Mouse (Mus musculus): Measurements from ENCODE around the gene Dkk1. TPM values are rescaled to one million over a fixed set of nuclear protein-coding genes. Genes with fewer than 3 reads are reported as not detected.
"Not testable (repeated sequence)": the region's sequence is repeated elsewhere in the genome, so short reads cannot be mapped to it uniquely, and the experiment has no call there.

Gene Dkk1
- not detected for total RNA-seq (2021)
- long read RNA-seq, experiment 1, result 0 reads
- long read RNA-seq, experiment 2, result 0 reads

DNA sequence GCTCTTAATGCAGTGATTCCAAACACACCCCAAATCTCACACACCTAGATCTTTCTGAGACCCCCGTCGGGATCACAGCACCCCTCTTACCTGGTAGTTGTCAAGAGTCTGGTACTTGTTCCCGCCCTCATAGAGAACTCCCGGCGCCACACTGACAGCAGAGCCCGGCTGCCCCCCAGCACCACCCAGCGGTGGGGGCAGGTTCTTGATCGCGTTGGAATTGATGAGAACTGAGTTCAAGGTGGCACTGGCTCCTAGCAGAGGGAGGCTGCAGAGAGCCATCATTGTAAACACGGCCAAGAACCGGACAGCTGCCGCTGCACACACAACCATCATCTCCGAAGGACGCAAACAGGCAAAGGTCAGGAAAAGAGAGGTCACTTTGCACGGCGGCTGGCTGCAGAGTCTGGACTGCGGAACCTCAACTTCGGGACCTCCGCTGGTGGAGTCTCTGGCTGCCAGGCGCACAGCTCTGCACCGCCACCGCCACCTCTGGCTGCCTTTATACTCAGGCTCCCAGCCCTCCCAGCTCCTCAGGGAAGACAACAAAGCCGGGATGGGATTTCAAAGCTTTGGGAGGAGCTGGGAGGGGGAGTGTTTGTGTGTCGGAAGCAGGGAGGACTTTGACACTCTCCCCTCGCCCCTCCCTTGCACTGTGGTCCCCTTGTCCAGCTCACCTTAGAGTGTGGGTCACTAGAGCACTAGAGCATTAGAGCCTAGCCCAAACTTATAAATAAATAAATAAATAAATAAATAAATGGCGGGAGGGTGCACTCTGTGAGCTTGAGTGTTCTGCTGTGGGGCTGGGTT is at the start of gene Dkk1:
Gene Dkk1 (minus strand): TSS at position 622 of the 810 bp plus-strand sequence.
- no peak for DNase-seq
- intact Hi-C loops (cut with DNase I), result no loop called here

DNA sequence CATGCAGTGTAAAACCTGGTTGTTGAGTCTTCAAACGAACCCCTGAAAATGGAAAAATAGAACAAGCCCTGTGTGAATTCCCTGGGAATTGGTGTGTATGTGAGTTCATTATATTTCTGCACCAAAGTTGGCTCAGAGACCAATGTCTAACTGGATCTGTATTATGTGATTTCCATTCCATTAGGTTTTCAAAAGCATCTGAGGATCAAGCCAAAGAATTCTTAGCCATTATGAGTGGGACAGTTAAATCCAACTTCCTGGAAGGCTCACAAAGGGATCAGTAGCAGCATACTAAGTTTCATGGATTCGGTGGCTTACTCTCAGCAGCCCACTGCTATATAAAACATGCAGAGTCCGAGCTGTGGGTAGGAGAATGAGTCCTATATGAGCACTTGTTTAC is 36.9 kb upstream of the Dkk1 start:
- DNase-seq, result no peak
- intact Hi-C loops (cut with DNase I), result no loop called here

DNA sequence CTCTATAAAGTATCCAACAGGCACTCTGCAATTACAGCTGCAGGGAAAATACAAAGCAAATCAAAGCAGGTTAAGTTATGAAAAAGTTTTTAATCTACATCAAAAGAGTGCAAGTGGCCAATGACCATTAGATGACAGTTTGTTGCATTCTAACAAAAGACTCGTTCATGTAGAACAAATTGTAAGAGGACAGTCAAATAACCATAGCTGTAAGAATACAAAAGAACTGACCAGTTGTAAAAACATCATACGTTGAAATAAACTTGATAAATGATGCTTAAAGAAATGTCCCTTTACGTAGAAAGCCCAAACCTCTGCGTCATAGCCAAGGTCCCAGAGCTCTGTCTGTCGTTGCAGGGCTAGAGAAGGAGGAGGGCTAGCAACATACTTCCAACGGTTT is 15.1 kb upstream of the Dkk1 start:
- intact Hi-C loops (cut with DNase I), result no loop called here
- no peak for DNase-seq

DNA sequence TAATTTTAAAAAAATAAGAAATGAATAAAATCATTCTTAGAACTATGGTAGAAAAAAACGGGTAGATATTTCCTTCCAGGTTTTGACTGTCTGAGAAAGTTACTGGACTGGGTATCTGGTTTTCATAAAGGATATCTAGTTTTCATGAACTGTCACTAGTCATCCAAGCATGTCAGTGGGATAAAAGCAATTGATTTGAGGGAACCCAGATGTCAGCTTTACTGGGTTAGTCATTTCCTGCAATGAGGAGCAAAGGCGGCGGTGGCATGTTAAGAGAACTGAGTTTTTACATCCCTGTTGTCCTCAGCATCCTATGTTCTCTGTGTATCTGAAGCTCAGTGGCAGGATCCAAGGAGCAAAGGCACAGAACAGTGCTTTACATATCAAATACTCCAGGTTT is 14.4 kb upstream of the Dkk1 start:
- DNase-seq, result no peak
- intact Hi-C loops (cut with DNase I), result no loop called here

DNA sequence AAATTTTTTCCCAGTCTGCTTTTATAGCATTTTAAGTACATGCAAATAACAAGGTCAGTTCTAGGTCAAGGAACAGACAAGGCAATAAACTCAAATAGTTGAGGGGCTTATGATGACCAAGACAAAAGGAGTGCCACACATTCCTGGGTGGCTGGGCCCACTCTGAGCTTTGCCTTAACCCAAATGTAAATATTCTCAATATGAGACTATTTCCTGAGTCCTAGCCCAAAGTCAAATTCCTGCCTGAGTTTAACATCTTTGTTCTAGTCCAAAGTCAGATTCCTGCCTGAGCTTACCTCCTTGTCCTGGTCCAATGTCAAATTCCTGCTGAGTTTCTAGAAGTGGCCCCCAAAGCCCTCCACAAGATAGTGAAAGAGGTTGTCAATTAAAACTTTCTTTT is 8.6 kb upstream of the Dkk1 start:
- DNase-seq, result no peak
- intact Hi-C loops (cut with DNase I), result no loop called here

DNA sequence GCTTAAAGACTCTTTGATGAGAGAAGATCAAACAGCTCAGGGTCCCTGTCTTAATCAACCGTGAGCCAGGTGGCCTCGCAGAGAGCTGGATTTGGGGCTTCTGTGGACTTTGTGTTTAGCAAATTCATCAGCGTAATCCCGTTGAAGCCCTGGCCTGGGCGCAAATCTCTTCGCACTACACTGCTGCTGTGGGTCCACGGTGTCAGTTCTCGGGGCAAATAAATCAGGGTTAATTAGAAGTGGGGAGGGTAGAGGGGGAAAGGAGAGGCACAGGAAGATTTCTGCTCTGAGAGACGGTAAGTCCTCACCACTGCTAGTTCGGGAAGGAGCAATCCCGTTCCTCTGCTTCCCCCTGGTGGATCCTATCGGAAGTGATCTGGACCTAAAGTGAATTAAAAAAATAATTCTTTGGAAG is 5.0 kb upstream of the Dkk1 start:
- intact Hi-C loops (cut with DNase I), result loop anchor here (2.0 to 5.0 kb wide), 2 partner anchors 122 to 306 kb away; no protein-coding TSS in a partner anchor
- DNase-seq, result peak; percentile 24 to 46

DNA sequence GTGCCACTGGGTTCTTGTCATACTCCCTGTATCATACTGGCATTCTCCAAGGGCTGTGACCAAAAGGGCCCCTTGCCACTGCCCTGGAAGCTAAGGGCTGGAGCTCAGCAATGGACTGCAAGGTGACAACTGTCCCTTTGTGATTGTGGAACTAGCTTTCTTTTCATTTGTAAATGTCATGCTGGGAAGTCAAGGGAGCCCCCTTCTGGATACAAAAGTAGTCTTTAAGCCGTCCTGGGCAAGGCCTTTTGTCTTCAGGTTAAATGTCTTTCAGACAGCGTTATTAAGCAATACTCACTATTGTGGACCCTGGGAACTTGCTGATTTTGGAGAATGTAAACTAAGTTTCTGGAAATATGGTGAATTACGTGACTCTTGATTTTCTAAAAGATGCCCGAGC is 4.3 kb upstream of the Dkk1 start:
- intact Hi-C loops (cut with DNase I), result loop anchor here (2.0 to 5.0 kb wide), 2 partner anchors 121 to 305 kb away; no protein-coding TSS in a partner anchor
- no peak for DNase-seq

DNA sequence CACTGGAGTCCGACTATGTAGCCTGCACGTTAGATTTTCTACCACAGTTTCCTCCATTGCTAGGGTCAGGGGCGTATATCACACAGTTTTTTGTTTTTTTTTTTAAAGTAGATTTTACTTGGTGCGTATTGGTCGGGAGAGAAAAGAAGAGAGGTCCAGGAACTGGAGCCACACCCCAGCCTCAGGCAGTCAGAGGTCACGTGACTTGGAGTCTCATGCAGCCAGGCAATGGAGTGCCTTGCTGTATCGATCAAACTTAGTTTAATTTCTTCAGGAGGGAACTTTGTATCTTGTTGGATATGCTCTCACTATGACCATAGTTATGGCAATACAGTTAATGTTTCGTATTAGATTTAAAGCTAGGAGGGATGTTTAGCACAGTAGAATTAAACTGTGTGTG is 2.8 kb upstream of the Dkk1 start:
- no peak for DNase-seq
- intact Hi-C loops (cut with DNase I), result loop anchor here (5.0 kb wide), 1 partner anchor 120 kb away; no protein-coding TSS in a partner anchor

DNA sequence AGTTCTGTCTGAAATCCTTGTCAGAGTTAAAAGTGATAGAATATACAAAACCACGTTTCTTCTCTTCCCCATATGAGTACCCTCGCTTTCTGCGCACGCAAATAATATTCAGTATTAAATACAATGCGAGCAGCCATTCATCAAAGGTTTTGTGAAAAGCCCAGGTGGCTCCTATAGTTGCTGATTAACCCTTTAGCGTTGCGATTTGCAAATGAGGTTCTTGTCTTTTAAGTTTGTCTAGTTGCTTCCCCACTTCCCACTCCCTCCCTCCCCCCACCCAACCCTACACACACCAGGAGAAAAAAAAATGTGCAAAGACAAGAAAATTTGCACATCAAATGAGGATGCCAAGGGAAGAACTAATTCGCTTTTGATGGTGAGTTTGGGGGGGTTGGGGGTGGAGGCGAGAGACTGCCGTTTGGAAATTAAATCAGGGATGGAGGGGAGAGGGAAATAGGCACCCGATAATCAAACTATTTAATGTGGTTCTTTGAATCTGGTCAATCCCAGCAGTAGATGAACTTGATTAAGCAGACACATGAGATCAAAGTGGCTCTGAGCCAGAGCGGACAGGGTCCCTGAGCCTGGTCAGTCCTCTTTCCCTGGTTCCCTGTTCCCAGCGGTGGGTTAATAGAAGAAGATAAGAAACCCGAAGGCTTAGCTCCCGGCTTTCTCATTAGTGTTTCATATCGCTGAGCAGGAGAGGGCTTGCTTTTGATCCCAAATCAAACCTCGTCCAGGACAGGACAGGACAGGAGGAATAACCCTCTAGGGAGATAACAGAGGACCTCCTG is 586 bp upstream of the Dkk1 start:
- DNase-seq, result no peak
- intact Hi-C loops (cut with DNase I), result loop anchor here (5.0 kb wide), 1 partner anchor 118 kb away; no protein-coding TSS in a partner anchor

DNA sequence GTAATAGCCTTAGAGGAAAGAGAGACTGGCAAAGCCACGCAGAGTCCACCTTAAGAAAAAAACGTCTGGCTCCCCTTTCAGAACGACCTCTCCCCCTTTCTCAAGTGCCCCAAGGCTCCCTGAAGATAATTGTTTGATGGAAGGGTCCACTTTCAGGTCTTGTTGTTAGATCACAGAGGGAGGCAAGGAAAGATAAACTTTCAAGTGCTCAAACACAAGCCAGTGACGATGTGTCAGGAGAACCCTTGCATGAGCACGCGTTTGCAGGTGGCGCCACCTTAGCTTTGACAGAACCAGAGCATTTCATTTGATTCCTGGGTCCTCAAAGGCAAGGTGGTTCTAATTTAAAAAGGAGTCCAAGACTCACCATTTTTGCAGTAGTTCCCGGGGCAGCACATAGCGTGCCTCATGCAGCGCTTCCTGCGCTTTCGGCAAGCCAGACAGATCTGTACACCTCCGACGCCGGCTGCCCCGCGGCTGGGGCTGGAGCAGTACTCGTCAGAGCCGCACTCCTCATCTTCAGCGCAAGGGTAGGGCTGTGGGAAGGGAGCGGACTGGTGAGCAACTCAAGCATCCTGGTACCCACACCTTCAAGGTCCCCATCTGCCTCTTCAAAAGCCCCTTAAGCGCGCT is 938 bp downstream of the Dkk1 start:
- intact Hi-C loops (cut with DNase I), result no loop called here
- DNase-seq, result no peak

DNA sequence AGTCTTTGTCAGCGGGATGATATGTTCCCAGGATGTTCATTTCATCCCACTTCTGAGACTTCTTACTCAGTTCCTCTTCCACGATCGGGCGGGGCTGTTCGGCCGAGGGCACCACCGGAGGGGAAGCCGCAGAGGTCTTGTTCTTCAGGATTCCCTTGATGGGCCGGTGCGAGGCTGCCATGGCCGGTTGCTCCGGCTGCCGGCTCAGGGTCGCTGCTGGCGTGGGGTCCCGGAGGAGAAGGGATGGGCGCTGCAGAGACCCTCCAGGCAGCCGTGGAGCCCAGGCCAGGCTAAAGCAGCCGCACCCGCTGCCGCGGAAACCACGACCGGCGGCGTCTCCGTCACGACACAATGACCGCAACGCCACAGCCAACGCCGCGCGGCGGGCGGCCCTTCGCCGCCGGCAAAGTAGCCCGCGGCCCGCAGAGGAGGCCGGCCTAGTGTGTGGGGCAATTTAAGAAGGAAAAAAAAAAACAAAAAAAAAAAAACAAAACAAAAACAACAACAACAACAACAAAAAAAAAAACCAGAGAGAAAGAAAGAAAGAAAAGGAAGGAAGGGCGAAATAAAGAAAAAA is 10.0 kb downstream of the Dkk1 start:
- DNase-seq; intact Hi-C loops (cut with DNase I): not testable (repeated sequence)

DNA sequence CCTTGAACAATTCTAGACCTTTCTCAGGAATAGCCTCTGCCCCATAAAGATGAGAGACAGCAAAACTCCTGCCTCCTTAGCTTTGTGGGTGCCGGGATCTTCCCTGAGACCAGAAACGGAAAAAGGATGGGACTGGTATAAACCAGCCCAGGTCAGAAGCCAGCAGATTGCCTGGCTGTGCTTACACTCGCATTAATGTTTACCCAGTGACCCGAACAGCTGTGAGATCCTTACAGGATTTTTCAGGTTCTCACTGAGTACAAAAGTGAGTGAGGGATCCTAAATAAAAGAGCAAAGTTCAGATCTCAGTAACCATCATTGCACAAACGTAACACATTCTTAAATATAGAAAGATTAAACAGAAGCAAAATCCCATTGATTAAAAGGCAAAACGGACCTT is 32.7 kb downstream of the Dkk1 start:
- DNase-seq, result no peak
- intact Hi-C loops (cut with DNase I), result no loop called here

DNA sequence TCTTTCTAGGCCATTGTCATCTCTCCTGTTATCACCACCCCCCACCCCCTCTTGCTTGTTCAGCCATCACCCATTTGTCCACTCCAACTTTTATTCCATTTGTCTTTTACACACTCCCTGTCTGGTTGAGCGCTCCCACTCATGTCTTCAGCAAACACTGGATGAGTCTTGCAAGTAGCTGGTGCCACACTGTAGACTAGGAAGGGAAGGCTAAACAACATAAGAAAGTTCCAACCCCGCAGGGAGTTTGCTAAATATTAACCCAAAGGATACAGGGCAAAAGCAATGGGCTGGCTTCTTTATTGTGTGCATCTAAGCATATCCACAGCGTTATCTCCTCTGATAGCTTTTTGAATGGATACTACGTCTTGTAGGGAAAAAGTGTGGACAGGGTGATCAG is 39.0 kb downstream of the Dkk1 start:
- DNase-seq, result no peak
- intact Hi-C loops (cut with DNase I), result no loop called here

DNA sequence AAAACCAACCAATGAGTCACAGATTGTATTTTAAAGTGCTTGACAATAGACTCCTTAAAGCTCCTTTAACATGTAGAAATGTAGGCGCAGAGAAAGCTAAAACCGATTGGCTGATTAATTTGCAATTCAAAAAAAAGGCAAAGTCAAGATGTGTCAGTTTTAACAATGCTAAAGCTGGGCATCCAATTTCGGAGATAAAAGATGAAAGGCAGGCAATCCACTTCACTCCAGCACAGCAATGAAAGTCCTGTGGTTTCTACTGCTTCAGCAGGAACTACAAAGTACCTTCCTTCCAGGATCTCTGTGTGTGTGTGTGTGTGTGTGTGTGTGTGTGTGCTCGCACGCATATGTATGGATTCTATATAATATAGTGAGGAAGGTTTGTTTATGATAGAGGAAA is 44.0 kb downstream of the Dkk1 start:
- no peak for DNase-seq
- intact Hi-C loops (cut with DNase I), result no loop called here
